Mouse (Mus musculus) spleen, adult 2 months (tissue): ENCODE measurements at regions not wholly inside any gene's neighbourhood (a gene's known extent, or its start where the extent isn't known, plus 50 kb on each side); places are given as distances from the start of the nearest gene placed in this dataset.

Source experiments
- CTCF ChIP-seq: fragments of 200-500 bp; IDR thresholded peaks from 2 replicates; pipeline ENCODE4 v1.5.1; 2011; ENCODE audit warnings: mild to moderate bottlenecking, inconsistent platforms; ENCODE audit not compliant: insufficient read depth, insufficient read length, insufficient replicate concordance; ENCODE audit errors: extremely low read depth
- POLR2A ChIP-seq: fragments of 200-500 bp; IDR thresholded peaks from 2 replicates; pipeline ENCODE4 v1.6.1; 2011; ENCODE audit warnings: low read depth, low read length, inconsistent platforms

DNA sequence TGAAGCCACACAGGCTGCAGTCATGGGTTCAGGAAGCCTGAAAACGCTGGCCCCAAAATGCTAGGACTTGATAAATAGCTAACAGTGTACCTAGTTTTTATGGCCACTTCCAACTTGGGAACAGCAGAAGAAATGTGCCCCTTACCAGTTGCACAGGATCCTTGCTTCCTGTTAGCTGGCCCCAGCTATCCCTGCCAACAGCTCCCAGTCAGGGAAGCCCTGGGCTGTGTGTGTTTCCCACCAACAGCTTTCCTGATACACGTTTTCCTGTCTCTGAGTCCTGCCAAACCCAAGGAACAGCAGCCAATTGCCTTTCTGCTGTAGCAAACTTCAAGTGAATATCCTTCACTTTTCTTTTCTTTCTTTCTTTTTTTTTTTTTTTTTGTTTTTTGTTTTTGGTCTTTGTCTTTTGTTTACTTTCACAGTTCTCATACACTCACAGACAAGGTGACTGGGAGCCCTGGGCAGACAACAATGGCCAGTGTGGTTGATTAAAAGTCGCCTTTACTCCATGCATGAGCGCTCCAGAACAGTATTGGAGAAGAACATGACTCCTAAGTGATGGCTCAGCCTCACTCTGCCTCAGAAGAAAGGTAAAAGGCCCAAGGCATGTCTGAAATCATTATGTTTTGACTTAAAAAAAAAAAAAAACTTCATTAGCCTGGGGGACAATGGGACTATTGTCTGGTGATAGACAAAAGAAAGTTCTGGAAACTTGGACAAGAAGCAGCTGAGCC, 151.7 kb downstream of the Bcl2l11 start:
- no peak for TF ChIP-seq POLR2A
- no peak for TF ChIP-seq CTCF
